Mouse (Mus musculus): ENCODE results near the gene Btbd35f23. TPM values are rescaled to one million over a fixed set of nuclear protein-coding genes. Genes with fewer than 3 reads are reported as not detected.
"Not testable (repeated sequence)": the region's sequence is repeated elsewhere in the genome, so short reads cannot be mapped to it uniquely, and the experiment has no call there.

Gene Btbd35f23
- total RNA-seq (2021): not detected
- long read RNA-seq, experiment 1: 0 reads
- long read RNA-seq, experiment 2: 0 reads

- DNase-seq; intact Hi-C loops (cut with DNase I; ENCODE audit: low total_unique reads): not testable (repeated sequence)
Observed at GRCm38 (mm10) chrX:3076575-3076974, at the start of gene Btbd35f23. TSS of gene Btbd35f23 (plus strand) at chrX:3076875.

Other genes with a start within 250 kb of the Btbd35f23 start
- not detected for gene Btbd35f24, start 119.0 kb downstream of the Btbd35f23 start, total RNA-seq (2021)